Mouse (Mus musculus) lung, embryonic 16.5 days (tissue): ENCODE measurements at regions not wholly inside any gene's neighbourhood (a gene's known extent, or its start where the extent isn't known, plus 50 kb on each side); places are given as distances from the start of the nearest gene placed in this dataset.
A peak's percentile ranks its signal among the peaks of the same experiment; 100 is the strongest.

Source experiments
- ATAC-seq: fragments of 200-750 bp; cut with Nextera tagmentation; 2 replicates; pipeline ENCODE4 v1.8.0; 2017; ENCODE audit warnings: low read depth, mild to moderate bottlenecking, moderate library complexity
- H3K27ac ChIP-seq: fragments of 300-500 bp; sonication (generic); 2 replicates; pipeline ENCODE4 v1.5.1; 2014; ENCODE audit warnings: mild to moderate bottlenecking, control low read depth, low read length
- H3K27me3 ChIP-seq: fragments of 300-500 bp; sonication (generic); 2 replicates; pipeline ENCODE4 v1.6.1; 2014; ENCODE audit warnings: low read depth, low read length, mixed read lengths; ENCODE audit not compliant: control insufficient read depth, insufficient read depth
- H3K36me3 ChIP-seq: fragments of 300-500 bp; sonication (generic); 2 replicates; pipeline ENCODE4 v1.6.1; 2014; ENCODE audit warnings: low read length; ENCODE audit not compliant: control insufficient read depth, insufficient read depth
- H3K4me1 ChIP-seq: fragments of 300-500 bp; sonication (generic); replicated peaks from 2 replicates; pipeline ENCODE4 v1.6.1; 2014; ENCODE audit warnings: low read length, mixed read lengths; ENCODE audit not compliant: control insufficient read depth, insufficient read depth
- H3K4me2 ChIP-seq: fragments of 300-500 bp; sonication (generic); 2 replicates; pipeline ENCODE4 v1.6.1; 2014; ENCODE audit warnings: low read depth, low read length, control low read depth
- H3K4me3 ChIP-seq: fragments of 300-500 bp; sonication (generic); 2 replicates; pipeline ENCODE4 v1.5.1; 2014; ENCODE audit warnings: mild to moderate bottlenecking, low read length, control low read depth
- H3K9ac ChIP-seq: fragments of 300-500 bp; sonication (generic); 2 replicates; pipeline ENCODE4 v1.6.1; 2014; ENCODE audit warnings: low read length, control low read depth
- H3K9me3 ChIP-seq: fragments of 300-500 bp; sonication (generic); 2 replicates; pipeline ENCODE4 v1.6.1; 2016; ENCODE audit warnings: low read length; ENCODE audit not compliant: control insufficient read depth
- WGBS: fragments of 180-500 bp; shearing (Covaris S2); extraction: QIAGEN DNeasy Blood & Tissue Kit; methylation state at CpG from one replicate; pipeline ENCODE4 v1.1.7; 2014; 5-methylcytosine and 5-hydroxymethylcytosine counted together

GRCm38 (mm10) chr6:81447701-81448100 lies 475.8 kb upstream of the Gcfc2 start:
- WGBS = 92% methylated on average over 6 of the region's 6 CpGs
- H3K4me3 ChIP-seq = no peak overlapping the region
- H3K4me1 ChIP-seq = no peaks in the 10 kb centered on the region
- no peak overlapping the region for H3K27ac ChIP-seq
- H3K9me3 ChIP-seq = no peaks in the 10 kb centered on the region
- ATAC-seq = no peak
- no peaks in the 10 kb centered on the region for H3K36me3 ChIP-seq
- no peak overlapping the region for H3K4me2 ChIP-seq
- H3K27me3 ChIP-seq = no peaks in the 10 kb centered on the region
- H3K9ac ChIP-seq = no peak overlapping the region

GRCm38 (mm10) chr6:81448366-81448765 lies 475.1 kb upstream of the Gcfc2 start:
- WGBS = 67% methylated on average over 3 of the region's 3 CpGs
- Histone ChIP-seq H3K4me2 (no peak overlapping the region), H3K27ac (no peak overlapping the region), H3K36me3 (no peaks in the 10 kb centered on the region), H3K9ac (no peak overlapping the region), H3K27me3 (no peaks in the 10 kb centered on the region), H3K9me3 (no peaks in the 10 kb centered on the region), H3K4me3 (no peak overlapping the region), H3K4me1 (no peaks in the 10 kb centered on the region)
- ATAC-seq = no peak

- Histone ChIP-seq H3K27ac (no peak overlapping the region), H3K27me3 (no peaks in the 10 kb centered on the region), H3K4me2 (no peak overlapping the region), H3K4me1 (no peaks in the 10 kb centered on the region), H3K36me3 (no peaks in the 10 kb centered on the region), H3K9ac (no peak overlapping the region), H3K4me3 (no peak overlapping the region), H3K9me3 (no peaks in the 10 kb centered on the region)
- 79% methylated on average over 4 of the region's 4 CpGs for WGBS
- no peak for ATAC-seq
Observed at GRCm38 (mm10) chr6:81461095-81461494, 462.4 kb upstream of the Gcfc2 start.

- Histone ChIP-seq H3K4me3 (no peak overlapping the region), H3K36me3 (no peaks in the 10 kb centered on the region), H3K4me2 (no peak overlapping the region), H3K9ac (no peak overlapping the region), H3K27me3 (no peaks in the 10 kb centered on the region), H3K27ac (no peak overlapping the region), H3K4me1 (no peaks in the 10 kb centered on the region), H3K9me3 (no peaks in the 10 kb centered on the region)
- no peak for ATAC-seq
- WGBS = 72% methylated on average over 1 of the region's 1 CpGs
Observed at GRCm38 (mm10) chr6:81464442-81464841, 459.0 kb upstream of the Gcfc2 start.

- Histone ChIP-seq H3K9ac (no peak overlapping the region), H3K27ac (no peak overlapping the region)
- WGBS = 63% methylated on average over 4 of the region's 4 CpGs
Observed at GRCm38 (mm10) chr6:81466536-81466935, 456.9 kb upstream of the Gcfc2 start.

GRCm38 (mm10) chr6:81471340-81471955 lies 452.0 kb upstream of the Gcfc2 start:
- Histone ChIP-seq H3K27ac (no peak overlapping the region), H3K4me1 (no peaks in the 10 kb centered on the region), H3K36me3 (no peaks in the 10 kb centered on the region), H3K4me3 (no peak overlapping the region), H3K4me2 (no peak overlapping the region), H3K9ac (no peak overlapping the region), H3K27me3 (no peaks in the 10 kb centered on the region), H3K9me3 (no peaks in the 10 kb centered on the region)
- WGBS = 64% methylated on average over 9 of the region's 9 CpGs
- no peak for ATAC-seq

More at GRCm38 (mm10) chr6:81466536-81466935, 456.9 kb upstream of the Gcfc2 start:
- Histone ChIP-seq H3K4me3 (no peak overlapping the region), H3K27me3 (no peaks in the 10 kb centered on the region), H3K36me3 (no peaks in the 10 kb centered on the region), H3K9me3 (no peaks in the 10 kb centered on the region), H3K4me2 (no peak overlapping the region), H3K4me1 (no peaks in the 10 kb centered on the region)
- no peak for ATAC-seq

GRCm38 (mm10) chr6:81472506-81472905 lies 451.0 kb upstream of the Gcfc2 start:
- H3K36me3 ChIP-seq = no peaks in the 10 kb centered on the region
- H3K27ac ChIP-seq = no peak overlapping the region
- WGBS = 58% methylated on average over 3 of the region's 3 CpGs
- H3K4me1 ChIP-seq = no peaks in the 10 kb centered on the region
- no peak overlapping the region for H3K4me2 ChIP-seq
- no peaks in the 10 kb centered on the region for H3K27me3 ChIP-seq
- ATAC-seq = no peak
- H3K9ac ChIP-seq = no peak overlapping the region
- H3K9me3 ChIP-seq = no peaks in the 10 kb centered on the region
- no peak overlapping the region for H3K4me3 ChIP-seq

GRCm38 (mm10) chr6:81474786-81475185 lies 448.7 kb upstream of the Gcfc2 start:
- H3K4me2 ChIP-seq = no peak overlapping the region
- H3K4me1 ChIP-seq = no peaks in the 10 kb centered on the region
- no peak overlapping the region for H3K9ac ChIP-seq
- no peaks in the 10 kb centered on the region for H3K9me3 ChIP-seq
- H3K27ac ChIP-seq = no peak overlapping the region
- no peak for ATAC-seq
- H3K36me3 ChIP-seq = no peaks in the 10 kb centered on the region
- 83% methylated on average over 1 of the region's 1 CpGs for WGBS
- H3K4me3 ChIP-seq = no peak overlapping the region
- H3K27me3 ChIP-seq = no peaks in the 10 kb centered on the region

- Histone ChIP-seq H3K9ac (no peak overlapping the region), H3K27me3 (no peaks in the 10 kb centered on the region), H3K9me3 (no peaks in the 10 kb centered on the region), H3K36me3 (no peaks in the 10 kb centered on the region), H3K27ac (no peak overlapping the region), H3K4me3 (no peak overlapping the region), H3K4me2 (no peak overlapping the region), H3K4me1 (no peaks in the 10 kb centered on the region)
- 53% methylated on average over 3 of the region's 3 CpGs for WGBS
- no peak for ATAC-seq
Observed at GRCm38 (mm10) chr6:81487006-81487405, 436.5 kb upstream of the Gcfc2 start.

GRCm38 (mm10) chr6:81496239-81496638 lies 427.2 kb upstream of the Gcfc2 start:
- H3K27ac ChIP-seq = no peak overlapping the region

More at GRCm38 (mm10) chr6:81496239-81496638, 427.2 kb upstream of the Gcfc2 start:
- Histone ChIP-seq H3K4me2 (no peak overlapping the region), H3K9me3 (no peaks in the 10 kb centered on the region), H3K4me1 (0 out of 2 replicates have a peak, but pooled peaks cover 3% of the 10 kb centered on the region), H3K4me3 (no peak overlapping the region), H3K9ac (no peak overlapping the region), H3K36me3 (no peaks in the 10 kb centered on the region), H3K27me3 (no peaks in the 10 kb centered on the region)
- peak; percentile 81 for ATAC-seq
- WGBS = 55% methylated on average over 7 of the region's 7 CpGs
